Mouse (Mus musculus) liver, postnatal 0 days (tissue): ENCODE measurements around the gene Dact3. TPM values are rescaled to one million over a fixed set of nuclear protein-coding genes. Genes with fewer than 3 reads are reported as not detected.
A peak's percentile ranks its signal among the peaks of the same experiment; 100 is the strongest.

ENCODE experiments used
- ATAC-seq: fragments of 200-750 bp; cut with Nextera tagmentation; 2 replicates; pipeline ENCODE4 v1.8.0; 2017; ENCODE audit warnings: mild to moderate bottlenecking, moderate library complexity
- DNase-seq: peaks from one replicate; pipeline ENCODE4 v3.0.0-alpha.2; 2016
- H3K27ac ChIP-seq: fragments of 300-500 bp; sonication (generic); 2 replicates; pipeline ENCODE4 v1.5.1; 2014; ENCODE audit warnings: antibody characterized with exemption, moderate library complexity, mild to moderate bottlenecking, low read depth
- H3K27me3 ChIP-seq: fragments of 300-500 bp; sonication (generic); 2 replicates; pipeline ENCODE4 v1.6.1; 2014; ENCODE audit warnings: low read length, control low read depth, mixed read lengths; ENCODE audit not compliant: insufficient read depth
- H3K36me3 ChIP-seq: fragments of 300-500 bp; sonication (generic); replicated peaks from 2 replicates; pipeline ENCODE4 v1.6.1; 2014; ENCODE audit warnings: mild to moderate bottlenecking, control low read depth, low read length, moderate library complexity, mixed read lengths; ENCODE audit not compliant: insufficient read depth
- H3K4me1 ChIP-seq: fragments of 300-500 bp; sonication (generic); 2 replicates; pipeline ENCODE4 v1.6.1; 2014; ENCODE audit warnings: antibody characterized with exemption, mild to moderate bottlenecking, control low read depth; ENCODE audit not compliant: insufficient read depth
- H3K4me2 ChIP-seq: fragments of 300-500 bp; sonication (generic); 2 replicates; pipeline ENCODE4 v1.6.1; 2014; ENCODE audit warnings: low read depth, mild to moderate bottlenecking, low read length, moderate library complexity, mixed read lengths
- H3K4me3 ChIP-seq: fragments of 300-500 bp; sonication (generic); 2 replicates; pipeline ENCODE4 v1.5.1; 2014; ENCODE audit warnings: low read depth, low read length
- H3K9ac ChIP-seq: fragments of 300-500 bp; sonication (generic); replicated peaks from 2 replicates; pipeline ENCODE4 v1.6.1; 2014; ENCODE audit warnings: mild to moderate bottlenecking, moderate library complexity
- H3K9me3 ChIP-seq: fragments of 300-500 bp; sonication (generic); 2 replicates; pipeline ENCODE4 v1.6.1; 2016; ENCODE audit warnings: mild to moderate bottlenecking, control low read depth, low read length, mixed read lengths
- CTCF ChIP-seq: sonication (generic); IDR thresholded peaks from 2 replicates; pipeline ENCODE4 v1.5.1; 2016; ENCODE audit warnings: antibody characterized with exemption, low read depth
- EP300 ChIP-seq: IDR thresholded peaks from 2 replicates; pipeline ENCODE4 v1.6.1; 2016; ENCODE audit warnings: antibody characterized with exemption, low read depth, mild to moderate bottlenecking
- WGBS: fragments of 180-500 bp; shearing (Covaris S2); extraction: QIAGEN DNeasy Blood & Tissue Kit; methylation state at CpG from one replicate; pipeline ENCODE4 v1.1.7; 2014; ENCODE audit not compliant: insufficient replicate concordance; 5-methylcytosine and 5-hydroxymethylcytosine counted together
- polyA plus RNA-seq: library from polyadenylated mRNA; unstranded; fragments of >200 nt; fragmentation: Nextera tagmentation; extraction: Ambion mirVana; gene quantifications from 2 replicates; pipeline ENCODE4 v1.2.1, GENCODE M21; 2015

Dact3 gene
- polyA plus RNA-seq, 1 experiment from 2014 or later = 0.09 TPM

- WGBS = 61% methylated on average over 6 of the region's 6 CpGs
- no peak overlapping the region for H3K27ac ChIP-seq
- ATAC-seq (no peak), DNase-seq (no peak)
- H3K27me3 ChIP-seq = no peaks in the 10 kb centered on the region
- peaks cover 19% of the 10 kb centered on the region for H3K4me1 ChIP-seq
- H3K4me2 ChIP-seq = no peak overlapping the region
- H3K9me3 ChIP-seq = no peaks in the 10 kb centered on the region
- H3K4me3 ChIP-seq = no peak overlapping the region
- H3K36me3 ChIP-seq = peaks cover 47% of the 10 kb centered on the region
- TF ChIP-seq EP300 (no peak), CTCF (no peak)
- no peak overlapping the region for H3K9ac ChIP-seq
These were observed 36.2 kb upstream of the Dact3 start for GRCm38 (mm10) chr7:16838804-16839426.

GRCm38 (mm10) chr7:16839427-16840108 lies 35.5 kb upstream of the Dact3 start:
- TF ChIP-seq EP300 (no peak), CTCF (no peak)
- H3K27ac ChIP-seq = no peak overlapping the region
- WGBS = 91% methylated on average over 12 of the region's 12 CpGs

GRCm38 (mm10) chr7:16840109-16840491 lies 35.0 kb upstream of the Dact3 start:
- H3K4me1 ChIP-seq = peaks cover 27% of the 10 kb centered on the region
- 93% methylated on average over 2 of the region's 2 CpGs for whole genome bisulfite sequencing

More at GRCm38 (mm10) chr7:16839427-16840108, 35.5 kb upstream of the Dact3 start:
- Histone ChIP-seq H3K27me3 (no peaks in the 10 kb centered on the region), H3K4me2 (no peak overlapping the region), H3K4me3 (no peak overlapping the region), H3K4me1 (peaks cover 25% of the 10 kb centered on the region), H3K9me3 (no peaks in the 10 kb centered on the region), H3K9ac (no peak overlapping the region), H3K36me3 (peaks cover 41% of the 10 kb centered on the region)
- DNase-seq (no peak), ATAC-seq (no peak)

GRCm38 (mm10) chr7:16841078-16841477 lies 34.0 kb upstream of the Dact3 start:
- WGBS = 44% methylated on average over 4 of the region's 4 CpGs
- Histone ChIP-seq H3K4me3 (no peak overlapping the region), H3K27ac (peak overlapping the region; percentile 73), H3K27me3 (no peaks in the 10 kb centered on the region), H3K4me2 (no peak overlapping the region), H3K9me3 (no peaks in the 10 kb centered on the region), H3K9ac (no peak overlapping the region), H3K4me1 (peaks cover 35% of the 10 kb centered on the region), H3K36me3 (peaks cover 36% of the 10 kb centered on the region)
- ATAC-seq = no peak
- TF ChIP-seq CTCF (no peak), EP300 (no peak)
- no peak for DNase-seq

More at GRCm38 (mm10) chr7:16840109-16840491, 35.0 kb upstream of the Dact3 start:
- Histone ChIP-seq H3K4me2 (no peak overlapping the region), H3K4me3 (no peak overlapping the region), H3K9me3 (no peaks in the 10 kb centered on the region), H3K9ac (no peak overlapping the region), H3K27ac (no peak overlapping the region), H3K27me3 (no peaks in the 10 kb centered on the region), H3K36me3 (peaks cover 36% of the 10 kb centered on the region)
- DNase-seq = no peak
- TF ChIP-seq CTCF = no peak
- TF ChIP-seq EP300 = no peak
- ATAC-seq = no peak

GRCm38 (mm10) chr7:16841561-16842560 lies 33.3 kb upstream of the Dact3 start:
- Histone ChIP-seq H3K4me1 (peaks cover 35% of the 10 kb centered on the region), H3K9ac (peak overlapping the region; percentile 74), H3K36me3 (peaks cover 35% of the 10 kb centered on the region), H3K9me3 (no peaks in the 10 kb centered on the region), H3K4me2 (peak overlapping the region; percentile 98), H3K27me3 (no peaks in the 10 kb centered on the region), H3K4me3 (peak overlapping the region; percentile 70), H3K27ac (peak overlapping the region; percentile 73)
- peak; percentile 59 for DNase-seq
- ATAC-seq = peak; percentile 31
- 26% methylated on average over 11 of the region's 11 CpGs for WGBS
- TF ChIP-seq EP300 = no peak

- ATAC-seq (peak; percentile 69), DNase-seq (peak; percentile 88)
- peak within 1 kb of the TSS; percentile 74 for H3K9ac ChIP-seq
- H3K4me1 ChIP-seq = peaks cover 35% of the 10 kb centered on the region
- H3K27ac ChIP-seq = peak within 1 kb of the TSS; percentile 73
- WGBS = 2% methylated on average over 32 of the region's 32 CpGs
- H3K4me2 ChIP-seq = peak within 1 kb of the TSS; percentile 98
- H3K9me3 ChIP-seq = no peaks in the 10 kb centered on the region
- H3K27me3 ChIP-seq = no peaks in the 10 kb centered on the region
- TF ChIP-seq EP300 (no peak), CTCF (no peak)
- peak within 1 kb of the TSS; percentile 70 for H3K4me3 ChIP-seq
- H3K36me3 ChIP-seq = peaks cover 32% of the 10 kb centered on the region
These were observed 32.5 kb upstream of the Dact3 start, which contains the start of gene Prkd2 for GRCm38 (mm10) chr7:16842645-16843063. TSS of gene Prkd2 (plus strand) at chr7:16842902.
